Mouse (Mus musculus): ENCODE measurements around the gene Taar9. TPM values are rescaled to one million over a fixed set of nuclear protein-coding genes. Genes with fewer than 3 reads are reported as not detected.
A peak's percentile ranks its signal among the peaks of the same experiment; 100 is the strongest.
"Not testable (repeated sequence)": the region's sequence is repeated elsewhere in the genome, so short reads cannot be mapped to it uniquely, and the experiment has no call there.

Taar9 gene
- not detected in 2 replicates for polyA plus RNA-seq (2015; fragmentation: Nextera tagmentation; extraction: Ambion mirVana)

DNA sequence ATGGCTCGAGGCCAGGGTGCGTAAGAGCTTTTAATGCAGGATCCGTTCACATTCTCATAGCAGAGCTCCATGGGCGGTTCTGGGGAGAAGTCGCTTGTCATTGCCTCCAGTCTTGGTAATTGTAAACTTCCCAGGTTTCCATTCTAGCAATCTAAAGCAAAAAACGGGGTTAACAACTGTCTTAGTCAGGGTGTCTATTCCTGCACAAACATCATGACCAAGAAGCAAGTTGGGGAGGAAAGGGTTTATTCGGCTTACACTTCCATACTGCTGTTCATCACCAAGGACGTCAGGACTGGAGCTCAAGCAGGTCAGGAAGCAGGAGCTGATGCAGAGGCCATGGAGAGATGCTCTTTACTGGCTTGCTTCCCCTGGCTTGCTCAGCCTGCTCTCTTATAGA lies at the start of gene Taar9:
Taar9 (minus strand) TSS at position 101 of the 400 bp plus-strand sequence.
- not testable (repeated sequence) for ATAC-seq (ENCODE audit: low FRiP score, low read depth); H3K9me3 ChIP-seq; H3K4me1 ChIP-seq; H3K36me3 ChIP-seq; H3K9ac ChIP-seq; H3K27ac ChIP-seq; H3K4me2 ChIP-seq (replicated peaks); H3K27me3 ChIP-seq; H3K4me3 ChIP-seq
- WGBS: 77% methylated on average over 8 of the region's 8 CpGs

DNA sequence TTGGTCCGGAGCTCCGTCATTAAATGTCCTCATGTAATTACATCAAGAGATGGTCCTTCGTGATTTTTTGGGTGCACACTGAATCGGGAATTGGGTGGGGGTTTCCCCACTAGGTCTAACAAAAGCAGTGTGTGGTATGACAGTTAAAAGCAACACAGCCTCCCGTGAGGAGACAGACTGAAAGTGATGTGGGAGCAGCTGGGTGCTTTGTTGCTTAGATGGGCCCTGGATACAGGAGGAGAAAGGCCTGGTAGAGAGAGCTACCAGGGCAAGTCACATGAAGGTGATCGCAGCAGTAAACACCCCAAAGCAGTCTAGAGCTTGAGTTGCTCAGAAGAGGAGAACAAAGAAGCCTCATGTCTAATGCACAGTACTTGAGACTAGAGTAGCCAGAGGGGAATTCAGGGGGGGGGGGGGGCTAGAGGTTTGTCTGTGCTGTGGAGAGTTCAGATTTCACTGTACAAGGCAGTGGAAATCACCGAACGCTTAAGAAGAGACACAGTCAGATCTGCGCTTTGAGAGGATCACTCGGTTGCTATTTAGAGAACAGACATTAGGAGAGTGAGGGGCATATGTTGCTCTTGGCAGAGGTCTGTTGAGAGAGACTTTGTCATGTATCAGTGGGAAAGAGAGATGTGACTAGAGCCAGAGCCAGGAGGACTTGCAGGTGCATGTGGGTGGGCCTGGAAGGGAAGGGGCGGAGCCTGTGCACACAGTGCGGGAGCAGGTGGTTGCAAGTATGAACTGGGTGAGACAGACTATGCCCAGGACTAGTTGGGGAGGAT lies 49.3 kb upstream of the Taar9 start:
- 91% methylated on average over 12 of the region's 12 CpGs for WGBS
- Histone ChIP-seq H3K27ac (no peak overlapping the region), H3K36me3 (peaks cover 40% of the 10 kb centered on the region), H3K4me3 (no peak overlapping the region), H3K27me3 (no peaks in the 10 kb centered on the region), H3K4me1 (0 out of 2 replicates have a peak, but pooled peaks cover 2% of the 10 kb centered on the region), H3K9ac (no peak overlapping the region), H3K4me2 (replicated peaks) (no peak overlapping the region), H3K9me3 (no peaks in the 10 kb centered on the region)
- ATAC-seq (ENCODE audit: low FRiP score, low read depth): no peak

DNA sequence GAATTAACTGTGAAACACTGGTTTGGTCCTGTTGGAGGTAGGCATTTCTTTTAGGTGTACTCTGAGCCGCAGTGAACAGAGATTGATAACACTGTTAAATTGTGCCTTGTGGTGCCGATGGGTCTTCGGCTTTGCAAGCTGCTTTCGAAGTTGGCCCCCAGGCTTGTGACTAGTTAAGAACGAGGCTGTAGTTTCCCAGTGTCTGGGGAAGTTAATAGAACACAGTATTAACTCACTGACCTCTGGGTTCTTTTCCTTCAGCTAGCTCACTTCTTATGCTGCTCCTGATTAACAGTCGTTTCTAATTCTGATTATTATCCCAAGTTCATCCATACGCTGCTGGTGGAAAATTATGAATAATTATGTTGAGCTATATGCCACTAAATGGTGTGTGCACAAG lies 40.8 kb upstream of the Taar9 start:
- Histone ChIP-seq H3K27ac (no peak overlapping the region), H3K9me3 (no peaks in the 10 kb centered on the region), H3K9ac (0 out of 2 replicates have a peak overlapping the region, but pooled peaks have one; percentile 13), H3K27me3 (no peaks in the 10 kb centered on the region), H3K4me2 (replicated peaks) (peak overlapping the region; percentile 66), H3K36me3 (peaks cover under 1% of the 10 kb centered on the region; the same call in 1 of the 2 replicates), H3K4me1 (peaks cover 8% of the 10 kb centered on the region), H3K4me3 (peak overlapping the region; percentile 81)
- ATAC-seq (ENCODE audit: low FRiP score, low read depth): no peak
- WGBS: 38% methylated on average over 7 of the region's 7 CpGs

DNA sequence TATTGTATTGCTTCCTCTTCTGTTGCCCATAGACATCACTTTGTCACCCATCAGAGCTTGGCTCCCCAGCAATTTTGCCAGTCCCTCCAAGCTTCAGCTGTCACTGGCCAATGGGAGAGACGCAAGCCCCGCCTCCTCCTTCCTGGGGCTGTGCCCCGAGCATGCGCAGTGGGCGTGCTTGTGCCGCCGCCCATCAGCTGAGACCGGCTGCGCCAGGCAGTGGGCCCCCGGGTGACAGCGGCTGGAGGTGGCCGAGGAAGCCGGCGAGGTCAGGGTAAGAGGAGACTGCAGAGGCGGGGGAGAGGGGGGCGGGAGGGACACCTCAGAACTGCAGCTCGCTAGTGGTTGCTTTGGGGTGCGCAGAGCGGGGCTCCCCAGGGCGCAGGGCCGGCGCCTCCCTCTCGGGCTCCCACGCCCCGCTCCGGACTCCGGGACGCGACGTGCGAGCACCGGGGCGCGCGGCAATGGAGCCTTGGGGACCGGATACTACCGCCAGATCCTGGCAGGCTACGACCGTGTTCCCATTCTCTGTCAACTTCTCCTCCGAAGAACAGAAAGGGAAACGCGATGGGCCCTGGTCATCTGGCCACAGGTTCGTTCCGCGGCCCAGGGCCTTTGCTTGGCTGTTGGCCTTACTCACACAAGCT lies 39.9 kb upstream of the Taar9 start, which contains the start of gene Stx7:
Stx7 (plus strand) TSS at position 168 of the 647 bp plus-strand sequence.
- peaks cover 8% of the 10 kb centered on the region for H3K4me1 ChIP-seq
- ATAC-seq (ENCODE audit: low FRiP score, low read depth): peak; percentile 94
- no peaks in the 10 kb centered on the region; the same call in 1 of the 2 replicates for H3K36me3 ChIP-seq
- H3K27me3 ChIP-seq: no peaks in the 10 kb centered on the region
- peak within 1 kb of the TSS; percentile 83 for H3K9ac ChIP-seq
- H3K27ac ChIP-seq: peak within 1 kb of the TSS; percentile 28; the same call in 1 of the 2 replicates
- peak within 1 kb of the TSS; percentile 66 for H3K4me2 ChIP-seq (replicated peaks)
- H3K4me3 ChIP-seq: peak within 1 kb of the TSS; percentile 81
- H3K9me3 ChIP-seq: no peaks in the 10 kb centered on the region
- WGBS: under 1% methylated on average over 45 of the region's 45 CpGs

DNA sequence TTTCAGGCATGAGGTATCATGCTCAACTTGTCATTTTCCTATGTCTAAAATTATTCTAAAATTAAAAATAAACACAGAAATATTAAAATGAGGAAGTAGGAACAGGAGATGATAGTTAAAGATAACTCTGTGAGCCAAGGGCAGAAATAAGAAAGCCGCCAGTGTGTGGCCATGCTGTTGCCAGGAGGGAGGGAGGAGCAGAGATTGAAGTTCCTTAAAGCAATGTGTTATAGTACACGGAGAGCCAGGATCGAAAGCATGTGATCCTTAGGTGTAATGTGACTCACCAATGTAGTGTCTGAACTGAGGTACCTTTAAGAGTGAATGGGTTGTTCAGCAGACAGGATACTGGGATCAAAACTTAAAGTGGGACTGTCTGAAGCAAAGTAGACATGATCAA lies 33.4 kb upstream of the Taar9 start:
- no peak overlapping the region for H3K9ac ChIP-seq
- H3K27me3 ChIP-seq: no peaks in the 10 kb centered on the region
- H3K4me3 ChIP-seq: no peak overlapping the region
- no peak for ATAC-seq (ENCODE audit: low FRiP score, low read depth)
- no peaks in the 10 kb centered on the region for H3K9me3 ChIP-seq
- H3K36me3 ChIP-seq: no peaks in the 10 kb centered on the region
- 78% methylated on average over 3 of the region's 3 CpGs for WGBS
- no peak overlapping the region for H3K27ac ChIP-seq
- 0 out of 2 replicates have a peak, but pooled peaks cover 2% of the 10 kb centered on the region for H3K4me1 ChIP-seq
- H3K4me2 ChIP-seq (replicated peaks): no peak overlapping the region

DNA sequence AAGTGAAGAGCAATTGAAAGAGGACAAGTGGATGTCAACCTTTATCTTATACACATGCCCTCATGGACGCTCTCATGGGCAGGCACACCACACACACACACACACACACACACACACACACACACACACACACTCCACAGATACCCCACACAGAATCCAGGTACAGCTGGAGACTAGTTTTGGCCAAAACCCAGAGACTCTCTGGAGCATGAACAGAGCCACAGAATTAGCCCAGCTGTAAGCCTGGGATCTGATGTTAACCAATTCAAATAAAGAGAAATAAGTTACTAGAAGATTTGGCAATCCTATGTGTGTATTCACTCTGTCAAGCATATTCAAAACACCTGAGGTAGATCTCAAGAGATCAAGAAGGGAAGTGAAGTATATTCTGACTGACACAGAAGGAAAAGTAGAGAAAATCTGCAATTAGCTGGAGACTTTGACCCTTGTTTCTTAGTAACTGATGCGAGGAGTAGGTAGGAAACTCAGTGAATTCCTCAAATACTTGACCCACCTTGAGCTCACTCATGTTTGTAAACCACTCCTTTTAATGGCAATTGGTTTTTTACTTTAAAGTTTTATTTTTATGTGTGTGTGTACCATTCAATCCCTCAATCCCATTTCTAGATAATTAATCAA lies 29.4 kb upstream of the Taar9 start:
- Histone ChIP-seq H3K4me3 (no peak overlapping the region), H3K4me1 (0 out of 2 replicates have a peak, but pooled peaks cover 2% of the 10 kb centered on the region), H3K9me3 (no peaks in the 10 kb centered on the region), H3K27ac (no peak overlapping the region), H3K27me3 (no peaks in the 10 kb centered on the region), H3K9ac (no peak overlapping the region), H3K36me3 (no peaks in the 10 kb centered on the region), H3K4me2 (replicated peaks) (no peak overlapping the region)
- no peak for ATAC-seq (ENCODE audit: low FRiP score, low read depth)
- WGBS: 64% methylated on average over 2 of the region's 2 CpGs

DNA sequence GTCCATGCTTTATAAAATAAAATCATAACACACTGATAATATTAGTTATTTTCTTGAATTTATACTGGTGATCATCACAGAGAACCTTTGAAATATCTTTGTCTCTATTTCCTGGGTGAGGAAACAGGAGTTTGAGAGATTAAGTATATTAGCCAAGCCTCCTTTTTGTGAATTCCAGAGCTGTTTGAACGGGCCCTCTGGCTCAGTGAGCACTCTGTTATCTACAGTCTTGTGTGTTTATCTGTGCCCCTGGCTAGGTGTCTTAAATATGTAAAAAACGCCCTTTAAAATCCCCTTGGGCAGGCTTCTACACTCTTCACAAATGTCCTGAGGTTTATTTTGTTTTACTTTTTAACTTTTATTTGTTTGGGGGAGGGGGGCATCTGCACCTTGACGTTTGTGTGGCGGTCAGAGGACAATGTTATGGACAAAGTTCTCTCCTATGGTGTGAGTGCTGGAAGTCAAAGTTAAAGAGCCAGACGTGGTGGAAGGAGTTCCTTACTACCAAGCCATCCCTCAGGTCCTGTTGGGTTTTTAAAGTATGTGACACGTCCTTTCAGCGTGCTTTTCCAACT lies 24.8 kb upstream of the Taar9 start:
- no peak overlapping the region for H3K4me2 ChIP-seq (replicated peaks)
- no peaks in the 10 kb centered on the region for H3K9me3 ChIP-seq
- ATAC-seq (ENCODE audit: low FRiP score, low read depth): no peak
- 49% methylated on average over 7 of the region's 7 CpGs for WGBS
- H3K9ac ChIP-seq: no peak overlapping the region
- H3K4me3 ChIP-seq: no peak overlapping the region
- H3K36me3 ChIP-seq: no peaks in the 10 kb centered on the region
- no peak overlapping the region for H3K27ac ChIP-seq
- H3K4me1 ChIP-seq: peaks cover 10% of the 10 kb centered on the region
- H3K27me3 ChIP-seq: no peaks in the 10 kb centered on the region

DNA sequence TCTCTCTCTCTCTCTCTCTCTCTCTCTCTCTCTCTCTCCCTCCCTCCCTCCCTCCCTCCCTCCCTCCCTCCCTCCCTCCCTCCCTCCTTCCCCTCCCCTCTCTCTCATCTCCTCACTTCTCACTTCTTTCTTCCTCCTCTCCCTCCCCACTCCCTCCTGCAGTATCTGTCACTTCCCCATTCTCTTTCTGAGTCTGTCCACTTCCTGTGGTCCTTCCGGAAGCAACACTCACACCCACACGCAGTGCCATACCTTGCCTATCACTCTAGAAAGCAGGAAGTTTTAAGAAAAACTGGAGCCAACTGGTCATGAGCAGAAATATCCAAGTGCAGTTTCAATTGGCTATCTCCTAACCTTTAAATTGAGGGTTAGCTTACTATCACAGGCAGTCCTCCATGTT lies 23.8 kb upstream of the Taar9 start:
- no peak overlapping the region for H3K4me2 ChIP-seq (replicated peaks)
- WGBS: 49% methylated on average over 2 of the region's 2 CpGs
- no peak overlapping the region for H3K9ac ChIP-seq
- no peaks in the 10 kb centered on the region for H3K36me3 ChIP-seq
- H3K9me3 ChIP-seq: no peaks in the 10 kb centered on the region
- H3K4me1 ChIP-seq: peaks cover 10% of the 10 kb centered on the region
- H3K4me3 ChIP-seq: no peak overlapping the region
- H3K27ac ChIP-seq: no peak overlapping the region
- no peaks in the 10 kb centered on the region for H3K27me3 ChIP-seq
- no peak for ATAC-seq (ENCODE audit: low FRiP score, low read depth)

DNA sequence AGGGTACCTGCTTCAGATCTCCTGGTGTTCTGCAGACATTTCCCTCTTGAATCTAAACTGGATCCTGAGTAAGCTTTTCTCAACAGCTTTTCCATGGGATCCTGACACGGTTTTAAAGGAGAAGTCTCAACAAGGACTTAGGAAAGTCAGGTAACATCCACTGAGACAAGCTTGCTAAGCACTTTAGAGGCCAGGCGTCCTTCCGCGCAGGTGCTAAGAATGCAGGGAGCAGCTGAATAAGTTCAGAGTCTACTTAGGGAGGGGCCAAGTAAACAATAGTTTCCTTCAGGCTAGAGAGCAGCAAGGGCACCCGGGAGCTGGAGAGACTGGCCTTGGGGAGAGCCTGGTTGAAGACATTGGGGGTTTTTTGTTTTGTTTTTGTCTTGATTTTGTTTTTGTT lies 22.9 kb upstream of the Taar9 start:
- H3K4me1 ChIP-seq: peaks cover 10% of the 10 kb centered on the region
- H3K36me3 ChIP-seq: no peaks in the 10 kb centered on the region
- WGBS: 14% methylated on average over 5 of the region's 5 CpGs
- 0 out of 2 replicates have a peak overlapping the region, but pooled peaks have one; percentile 3 for H3K27ac ChIP-seq
- H3K4me2 ChIP-seq (replicated peaks): no peak overlapping the region; the same call in 1 of the 2 replicates
- no peak overlapping the region for H3K4me3 ChIP-seq
- no peaks in the 10 kb centered on the region for H3K9me3 ChIP-seq
- no peak overlapping the region for H3K9ac ChIP-seq
- H3K27me3 ChIP-seq: no peaks in the 10 kb centered on the region
- ATAC-seq (ENCODE audit: low FRiP score, low read depth): no peak; the same call in 1 of the 2 replicates

DNA sequence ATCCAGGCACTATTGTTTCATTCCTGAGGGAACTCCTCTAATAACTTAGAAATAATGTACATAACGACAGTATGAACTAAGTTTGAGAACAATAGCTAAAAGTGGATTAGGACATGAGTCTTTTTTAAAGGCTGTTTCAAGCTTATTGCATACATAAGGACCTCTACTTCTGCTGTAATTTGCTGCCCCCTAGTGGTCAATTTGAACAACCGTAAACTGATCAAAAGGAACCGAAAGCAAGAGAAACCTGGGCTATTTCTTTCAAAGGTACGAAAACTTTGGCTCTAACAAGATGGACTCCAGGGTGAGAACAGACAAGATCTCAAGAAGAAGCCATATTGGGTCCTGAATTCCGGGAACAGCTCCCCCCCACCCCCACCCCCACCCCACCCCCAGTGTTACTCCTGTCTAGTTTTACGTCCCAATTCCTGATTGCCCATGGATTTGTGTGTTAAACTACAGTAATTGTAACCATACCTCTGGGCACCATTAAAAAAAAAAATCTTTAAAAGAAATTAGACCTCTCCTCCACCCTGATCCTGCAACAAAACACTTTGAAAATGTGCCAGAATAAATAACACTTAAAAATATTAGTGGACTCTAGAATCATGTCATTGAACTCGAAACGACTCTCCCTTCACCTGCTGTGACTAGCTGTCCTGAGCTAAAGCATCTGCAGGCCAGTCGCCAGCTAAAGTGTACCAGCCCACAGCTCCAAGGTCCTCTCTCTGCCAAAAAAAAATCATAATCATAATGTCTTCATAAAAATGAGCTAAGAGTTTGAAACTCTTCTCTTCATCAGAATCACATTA lies 22.3 kb upstream of the Taar9 start:
- H3K4me2 ChIP-seq (replicated peaks): peak overlapping the region; percentile 54
- H3K9me3 ChIP-seq: no peaks in the 10 kb centered on the region
- peak overlapping the region; percentile 27; the same call in 1 of the 2 replicates for H3K4me3 ChIP-seq
- no peaks in the 10 kb centered on the region for H3K27me3 ChIP-seq
- no peaks in the 10 kb centered on the region for H3K36me3 ChIP-seq
- peak; percentile 82 for ATAC-seq (ENCODE audit: low FRiP score, low read depth)
- no peak overlapping the region for H3K9ac ChIP-seq
- H3K27ac ChIP-seq: no peak overlapping the region
- WGBS: 12% methylated on average over 9 of the region's 9 CpGs
- H3K4me1 ChIP-seq: peaks cover 10% of the 10 kb centered on the region

DNA sequence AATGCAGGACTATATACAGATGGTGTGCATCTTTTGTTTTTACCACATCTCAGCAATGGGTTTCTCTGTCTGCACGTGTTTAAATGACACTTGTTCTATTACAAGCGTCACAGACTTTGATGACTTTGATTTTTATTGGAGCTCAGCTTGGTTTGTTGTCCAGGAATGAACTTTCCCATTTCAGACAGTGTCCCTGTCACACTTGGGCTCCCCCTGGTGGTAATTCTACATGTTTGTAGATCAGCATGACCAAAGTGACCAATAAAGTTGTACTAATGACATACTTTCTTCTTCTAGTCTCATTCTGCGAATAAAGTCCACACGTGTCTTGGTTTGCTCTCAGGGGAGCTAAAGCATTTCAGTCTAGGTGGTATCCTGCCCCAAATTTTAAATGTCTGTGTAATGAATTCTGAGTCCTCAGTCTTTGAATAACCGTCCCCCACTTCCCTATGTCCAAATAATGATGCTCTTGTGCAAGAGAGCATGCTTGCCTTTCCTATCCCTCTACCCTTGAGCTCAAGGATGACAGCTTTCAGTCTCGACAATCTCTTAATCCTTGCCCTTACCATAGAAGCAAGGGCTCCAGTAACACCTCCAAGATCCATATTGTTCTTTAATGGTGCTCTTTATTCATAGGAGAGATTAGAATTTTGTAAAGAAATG lies 1.9 kb upstream of the Taar9 start:
- peaks cover 7% of the 10 kb centered on the region; the same call in 1 of the 2 replicates for H3K9me3 ChIP-seq
- no peaks in the 10 kb centered on the region for H3K4me1 ChIP-seq
- no peak overlapping the region for H3K4me2 ChIP-seq (replicated peaks)
- H3K27ac ChIP-seq: no peak overlapping the region
- no peak overlapping the region for H3K9ac ChIP-seq
- H3K27me3 ChIP-seq: no peaks in the 10 kb centered on the region
- no peaks in the 10 kb centered on the region for H3K36me3 ChIP-seq
- no peak overlapping the region for H3K4me3 ChIP-seq
- no peak for ATAC-seq (ENCODE audit: low FRiP score, low read depth)
- 48% methylated on average over 6 of the region's 6 CpGs for WGBS

All from limb, embryonic 13.5 days (tissue).